Mouse (Mus musculus) hindbrain, embryonic 10.5 days (tissue): ENCODE data around the gene B3gnt2. TPM values are rescaled to one million over a fixed set of nuclear protein-coding genes. Genes with fewer than 3 reads are reported as not detected.

Experiments used
- DNase-seq: peaks from one replicate; pipeline ENCODE4 v3.0.0-alpha.2; 2017; ENCODE audit warnings: low spot score
- H3K27ac ChIP-seq: fragments of 300-500 bp; sonication (generic); 2 replicates; pipeline ENCODE4 v1.5.1; 2016; ENCODE audit warnings: mild to moderate bottlenecking, moderate library complexity
- H3K27me3 ChIP-seq: fragments of 300-500 bp; sonication (generic); 2 replicates; pipeline ENCODE4 v1.6.1; 2016; ENCODE audit warnings: mild to moderate bottlenecking; ENCODE audit not compliant: poor library complexity, insufficient read depth, severe bottlenecking
- H3K36me3 ChIP-seq: fragments of 300-500 bp; sonication (generic); 2 replicates; pipeline ENCODE4 v1.6.1; 2016; ENCODE audit warnings: mild to moderate bottlenecking, moderate library complexity
- H3K4me1 ChIP-seq: fragments of 300-500 bp; sonication (generic); replicated peaks from 2 replicates; pipeline ENCODE4 v1.6.1; 2016; ENCODE audit warnings: mild to moderate bottlenecking
- H3K4me3 ChIP-seq: fragments of 300-500 bp; sonication (generic); 2 replicates; pipeline ENCODE4 v1.5.1; 2016; ENCODE audit warnings: mild to moderate bottlenecking, moderate library complexity
- H3K9me3 ChIP-seq: fragments of 300-500 bp; sonication (generic); 2 replicates; pipeline ENCODE4 v1.6.1; 2016; ENCODE audit warnings: mild to moderate bottlenecking, moderate library complexity
- WGBS: fragments of 180-500 bp; shearing (Covaris S2); methylation state at CpG from one replicate; pipeline ENCODE4 v1.1.7; 2016; 5-methylcytosine and 5-hydroxymethylcytosine counted together
- polyA plus RNA-seq: library from polyadenylated mRNA; unstranded; fragments of >200 nt; fragmentation: Nextera tagmentation; extraction: Ambion mirVana; gene quantifications from 2 replicates; pipeline ENCODE4 v1.2.1, GENCODE M21; 2016

The B3gnt2 gene
- polyA plus RNA-seq, 1 experiment from 2014 or later, result 1.2 TPM

- Histone ChIP-seq H3K27ac (no peak overlapping the region; the same call in 1 of the 2 replicates), H3K9me3 (no peaks in the 10 kb centered on the region), H3K27me3 (peaks cover 20% of the 10 kb centered on the region), H3K36me3 (no peaks in the 10 kb centered on the region), H3K4me1 (no peaks in the 10 kb centered on the region), H3K4me3 (no peak overlapping the region)
- 85% methylated on average over 1 of the region's 1 CpGs for WGBS
- DNase-seq, result no peak
Observed at GRCm38 (mm10) chr11:22852510-22852909, 8.3 kb downstream of the B3gnt2 start.

DNA sequence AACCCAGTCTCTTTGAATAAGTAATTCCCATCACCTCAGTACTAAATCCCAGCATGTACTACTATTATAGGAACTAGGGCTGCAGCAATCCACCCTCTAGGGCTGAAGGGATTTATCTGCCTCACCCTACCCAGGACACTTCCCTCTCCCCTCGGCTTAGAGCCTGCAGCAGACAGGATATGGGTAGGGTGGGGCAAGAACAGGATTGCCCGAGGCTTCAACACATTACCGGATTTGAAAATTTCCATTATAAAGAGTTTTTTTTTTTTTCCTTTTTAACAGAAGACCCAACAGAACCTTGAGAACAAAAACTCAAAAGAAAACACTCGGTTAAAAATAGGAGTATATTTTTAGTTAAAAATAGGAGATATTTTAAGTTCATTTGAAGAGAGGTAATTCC, 9.3 kb downstream of the B3gnt2 start:
- DNase-seq, result no peak
- H3K36me3 ChIP-seq, result no peaks in the 10 kb centered on the region
- no peak overlapping the region for H3K27ac ChIP-seq
- no peaks in the 10 kb centered on the region for H3K9me3 ChIP-seq
- H3K4me1 ChIP-seq, result 0 out of 2 replicates have a peak, but pooled peaks cover 9% of the 10 kb centered on the region
- no peak overlapping the region for H3K4me3 ChIP-seq
- peaks cover 9% of the 10 kb centered on the region for H3K27me3 ChIP-seq
- 64% methylated on average over 4 of the region's 4 CpGs for WGBS

- H3K9me3 ChIP-seq, result no peaks in the 10 kb centered on the region
- 0 out of 2 replicates have a peak, but pooled peaks cover 15% of the 10 kb centered on the region for H3K4me1 ChIP-seq
- 87% methylated on average over 4 of the region's 4 CpGs for WGBS
- no peak for DNase-seq
- no peaks in the 10 kb centered on the region for H3K27me3 ChIP-seq
- H3K27ac ChIP-seq, result no peak overlapping the region
- H3K4me3 ChIP-seq, result no peak overlapping the region
- no peaks in the 10 kb centered on the region for H3K36me3 ChIP-seq
Observed at GRCm38 (mm10) chr11:22850077-22850476, 10.7 kb downstream of the B3gnt2 start.

DNA sequence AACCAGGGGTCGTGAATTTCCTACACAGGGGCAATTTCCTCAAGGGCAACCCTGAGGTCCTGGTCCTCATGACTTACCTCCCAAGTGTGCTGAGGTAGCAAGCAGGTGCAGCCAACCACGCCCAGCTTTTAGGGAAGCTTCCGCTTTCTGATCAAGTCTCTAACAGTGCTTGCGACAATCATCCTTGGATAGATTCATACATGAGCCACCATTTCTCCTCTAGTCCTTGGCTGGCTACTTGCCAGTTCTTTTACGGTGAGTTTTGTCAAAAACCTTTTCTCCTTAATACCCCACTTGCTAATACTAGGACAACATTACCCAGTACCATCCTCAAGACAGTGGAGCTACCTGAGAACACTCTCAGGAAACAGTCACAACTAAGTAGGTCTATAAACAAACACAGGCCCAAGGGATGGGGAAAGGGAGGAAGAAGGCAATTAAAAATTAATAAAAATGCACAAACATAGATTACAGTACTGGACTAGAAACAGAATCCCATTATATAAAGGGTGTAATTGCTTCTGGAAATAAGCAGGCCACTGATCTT, 12.0 kb downstream of the B3gnt2 start:
- no peaks in the 10 kb centered on the region for H3K36me3 ChIP-seq
- 0 out of 2 replicates have a peak, but pooled peaks cover 15% of the 10 kb centered on the region for H3K4me1 ChIP-seq
- WGBS, result 89% methylated on average over 5 of the region's 5 CpGs
- no peaks in the 10 kb centered on the region for H3K9me3 ChIP-seq
- H3K27me3 ChIP-seq, result no peaks in the 10 kb centered on the region
- H3K27ac ChIP-seq, result no peak overlapping the region
- DNase-seq, result no peak
- H3K4me3 ChIP-seq, result no peak overlapping the region

- H3K4me1 ChIP-seq, result 0 out of 2 replicates have a peak, but pooled peaks cover 15% of the 10 kb centered on the region
- no peak overlapping the region for H3K4me3 ChIP-seq
- 77% methylated on average over 8 of the region's 8 CpGs for WGBS
- no peaks in the 10 kb centered on the region for H3K9me3 ChIP-seq
- H3K27me3 ChIP-seq, result no peaks in the 10 kb centered on the region
- DNase-seq, result no peak
- H3K36me3 ChIP-seq, result no peaks in the 10 kb centered on the region
- no peak overlapping the region for H3K27ac ChIP-seq
Observed at GRCm38 (mm10) chr11:22847732-22848648, 12.8 kb downstream of the B3gnt2 start.

DNA sequence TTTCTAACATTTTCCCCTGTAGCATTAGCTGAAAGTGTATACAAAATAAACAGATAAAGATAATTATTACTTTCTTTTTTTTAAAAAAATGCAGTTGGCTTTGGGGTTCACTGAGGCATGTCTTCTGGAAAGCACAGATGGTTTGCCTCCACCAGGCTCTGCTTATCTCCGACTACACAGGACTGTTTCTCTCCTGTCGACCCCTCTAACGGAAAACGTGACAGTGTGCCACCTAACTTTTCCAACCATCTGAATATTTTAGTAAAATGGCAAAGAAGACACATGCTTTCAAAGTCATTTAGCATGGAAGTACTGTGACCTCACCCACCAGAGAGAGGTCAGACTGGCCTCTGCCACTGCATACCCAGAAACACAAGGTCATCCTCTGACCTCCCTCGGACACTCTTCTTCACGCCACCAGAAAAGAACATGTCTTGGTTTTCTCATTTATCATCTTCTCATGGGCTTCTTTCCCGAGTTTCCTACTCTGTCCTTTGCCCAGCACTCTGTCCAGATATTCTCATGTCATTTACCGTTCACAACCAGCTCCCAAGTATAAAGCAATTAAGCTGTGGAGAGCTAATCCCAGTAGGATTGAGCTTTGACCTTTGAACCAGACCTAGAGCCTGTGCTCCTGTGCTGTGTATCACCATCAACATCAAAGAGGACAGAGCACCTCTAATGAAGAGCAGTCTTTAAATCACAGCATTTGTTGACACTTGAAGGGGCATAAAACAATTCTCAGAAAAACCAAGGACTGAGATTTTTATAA, 13.6 kb downstream of the B3gnt2 start:
- 0 out of 2 replicates have a peak, but pooled peaks cover 15% of the 10 kb centered on the region for H3K4me1 ChIP-seq
- no peak overlapping the region for H3K4me3 ChIP-seq
- WGBS, result 69% methylated on average over 8 of the region's 8 CpGs
- no peak overlapping the region for H3K27ac ChIP-seq
- H3K9me3 ChIP-seq, result no peaks in the 10 kb centered on the region
- H3K27me3 ChIP-seq, result no peaks in the 10 kb centered on the region
- no peak for DNase-seq
- no peaks in the 10 kb centered on the region for H3K36me3 ChIP-seq

GRCm38 (mm10) chr11:22846093-22846835, 14.5 kb downstream of the B3gnt2 start:
- Histone ChIP-seq H3K4me1 (0 out of 2 replicates have a peak, but pooled peaks cover 15% of the 10 kb centered on the region), H3K27ac (no peak overlapping the region), H3K9me3 (no peaks in the 10 kb centered on the region), H3K36me3 (no peaks in the 10 kb centered on the region), H3K27me3 (no peaks in the 10 kb centered on the region), H3K4me3 (no peak overlapping the region)
- no peak for DNase-seq
- WGBS, result 69% methylated on average over 6 of the region's 6 CpGs

GRCm38 (mm10) chr11:22844754-22845718, 15.7 kb downstream of the B3gnt2 start:
- 80% methylated on average over 4 of the region's 4 CpGs for WGBS
- DNase-seq, result no peak
- H3K27ac ChIP-seq, result no peak overlapping the region
- 0 out of 2 replicates have a peak, but pooled peaks cover 15% of the 10 kb centered on the region for H3K4me1 ChIP-seq
- H3K36me3 ChIP-seq, result no peaks in the 10 kb centered on the region
- no peaks in the 10 kb centered on the region for H3K27me3 ChIP-seq
- no peak overlapping the region for H3K4me3 ChIP-seq
- H3K9me3 ChIP-seq, result no peaks in the 10 kb centered on the region

- Histone ChIP-seq H3K36me3 (no peaks in the 10 kb centered on the region), H3K27me3 (no peaks in the 10 kb centered on the region), H3K27ac (no peak overlapping the region), H3K4me3 (no peak overlapping the region), H3K4me1 (no peaks in the 10 kb centered on the region), H3K9me3 (no peaks in the 10 kb centered on the region)
- 68% methylated on average over 3 of the region's 3 CpGs for WGBS
- DNase-seq, result no peak
Observed at GRCm38 (mm10) chr11:22839456-22839855, 21.3 kb downstream of the B3gnt2 start.

DNA sequence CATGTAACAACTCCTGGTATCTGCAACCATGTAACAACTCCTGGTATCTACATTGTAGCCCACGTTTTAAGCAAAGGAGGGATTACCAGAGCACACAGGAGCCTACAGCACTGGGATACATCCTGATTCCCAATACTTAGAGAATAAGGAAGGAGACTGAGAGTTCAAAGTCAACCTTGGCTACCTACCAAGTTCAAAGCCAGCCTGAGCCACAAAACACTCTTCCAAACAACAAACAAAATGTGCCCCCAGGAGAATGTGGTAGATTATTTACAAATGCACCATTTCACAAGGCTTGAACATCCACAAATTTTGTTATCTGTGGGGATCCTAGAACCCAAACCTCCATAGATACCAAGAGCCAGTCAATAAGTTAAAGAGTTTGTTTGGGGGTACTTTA, 22.4 kb downstream of the B3gnt2 start:
- DNase-seq, result no peak
- WGBS, result 65% methylated on average over 1 of the region's 1 CpGs
- H3K4me1 ChIP-seq, result no peaks in the 10 kb centered on the region
- H3K27me3 ChIP-seq, result no peaks in the 10 kb centered on the region
- no peaks in the 10 kb centered on the region for H3K36me3 ChIP-seq
- no peak overlapping the region for H3K27ac ChIP-seq
- H3K4me3 ChIP-seq, result no peak overlapping the region
- no peaks in the 10 kb centered on the region for H3K9me3 ChIP-seq

DNA sequence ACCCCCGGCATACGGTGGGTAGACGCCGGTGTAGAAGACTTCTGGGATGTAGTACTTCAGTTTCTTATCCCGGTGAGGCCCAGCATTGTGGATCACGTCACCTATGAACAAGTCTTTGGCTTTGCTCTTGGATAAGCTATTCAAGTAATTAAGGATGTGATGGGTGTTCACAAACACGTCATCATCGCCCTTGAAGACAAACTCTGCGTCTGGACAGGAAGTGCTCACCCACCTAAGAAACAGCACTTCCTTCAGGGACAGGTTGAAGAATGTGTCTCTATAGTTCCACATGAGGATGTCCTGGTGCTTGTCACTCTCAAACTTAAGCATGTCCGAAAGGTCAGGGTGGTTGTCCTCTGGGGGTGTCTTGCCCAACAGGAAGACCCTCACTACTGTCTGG, 24.5 kb downstream of the B3gnt2 start:
- Histone ChIP-seq H3K4me1 (no peaks in the 10 kb centered on the region), H3K4me3 (no peak overlapping the region), H3K9me3 (no peaks in the 10 kb centered on the region), H3K27ac (no peak overlapping the region), H3K27me3 (no peaks in the 10 kb centered on the region), H3K36me3 (no peaks in the 10 kb centered on the region)
- no peak for DNase-seq
- WGBS, result 92% methylated on average over 10 of the region's 10 CpGs
